Mouse (Mus musculus): ENCODE measurements around the gene 1600002K03Rik.

- TF ChIP-seq CTCF (conservative IDR thresholded peaks at IDR 0.05; ENCODE audit: low read length) (no peak), POU5F1 (IDR thresholded peaks at IDR 0.05; ENCODE audit: borderline replicate concordance, low read length) (no peak)
Observed at GRCm38 (mm10) chr10:80152071-80152872, 20.5 kb upstream of the 1600002K03Rik start.
